Mouse (Mus musculus) adrenal gland, postnatal 25 days (tissue): ENCODE results near the gene Ndufs5. TPM values are rescaled to one million over a fixed set of nuclear protein-coding genes. Genes with fewer than 3 reads are reported as not detected.

Experiments
- total RNA-seq: library from RNA; stranded (reverse); gene quantifications from 2 replicates; pipeline ENCODE4 v1.2.3, GENCODE M21; 2021

The Ndufs5 gene
- total RNA-seq, 1 experiment from 2014 or later: 237 TPM

Other genes with a start within 250 kb of the Ndufs5 start
- gene Macf1, start 33.8 kb downstream of the Ndufs5 start, total RNA-seq: 187 and 192 TPM in 2 replicates
- 59.0 and 68.9 TPM in 2 replicates for gene Akirin1, start 32.1 kb upstream of the Ndufs5 start, total RNA-seq
- gene Rhbdl2, start 69.7 kb upstream of the Ndufs5 start, total RNA-seq: 0.71 and 1.1 TPM in 2 replicates
- not detected in 2 replicates for gene 4933427I04Rik, start 141.5 kb upstream of the Ndufs5 start, total RNA-seq
- gene Mycbp, start 186.6 kb upstream of the Ndufs5 start, total RNA-seq: 43.3 and 49.4 TPM in 2 replicates
- 72.6 and 83.4 TPM in 2 replicates for gene Rragc, start 199.2 kb upstream of the Ndufs5 start, total RNA-seq
- not detected in 2 replicates for gene 4930535I16Rik, start 199.8 kb upstream of the Ndufs5 start, total RNA-seq